12 mouse cellular contexts compared by ENCODE assay signal in the genomic region with DNA sequence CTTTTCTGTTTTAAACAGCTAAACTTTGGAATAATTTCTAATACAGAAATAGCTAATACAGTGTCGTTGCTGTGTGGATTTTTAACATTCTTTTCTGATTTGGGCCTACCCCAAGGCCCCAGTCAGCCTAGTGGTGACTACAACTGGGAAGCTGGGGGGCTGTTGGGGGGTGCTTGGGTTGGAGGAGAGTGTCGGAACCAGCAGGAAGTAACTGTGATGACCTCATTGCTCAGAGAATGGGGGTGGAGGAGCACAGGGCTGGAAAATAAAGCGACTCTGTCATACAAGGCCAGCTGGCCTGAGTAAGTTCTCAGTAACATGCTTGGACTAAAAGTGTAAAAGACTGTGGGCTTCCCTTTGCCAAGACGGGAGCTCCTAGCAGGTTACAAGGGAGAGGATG. TPM values are rescaled to one million over a fixed set of nuclear protein-coding genes. Genes with fewer than 3 reads are reported as not detected.
DNase-seq lines count a peak whose midpoint lies in the region; ATAC-seq and TF ChIP-seq lines count a peak whose summit lies in the region.
"Had no signal": no experiment of that assay in that cellular context is flagged by ENCODE, and none has a peak within 500 bp of the region (broad histone marks: within the 10 kb centered on the region; RNA-seq: fewer than 3 reads in every experiment).

No protein-coding gene starts in this region.

- in situ Hi-C loops in CH12.LX (cut with MboI; ENCODE audit: low pct_ligation_motif_present, low pct_unique_long_range_greater_than_20kb, low sequenced_read_pairs), result loop anchor here (5.0 kb wide), 1 partner anchor 38 kb away; no protein-coding TSS in a partner anchor

- H3K9ac ChIP-seq in CH12.LX (ENCODE audit: insufficient read depth, low read depth), result no peak overlapping the region
- H3K9ac ChIP-seq in heart, adult 2 months (ENCODE audit: low read depth, low read length), result no peak overlapping the region
- H3K9ac ChIP-seq: embryonic facial prominence, embryonic 15.5 days; hindbrain, embryonic 14.5 days had no signal

- dilution Hi-C loops in CH12.LX (cut with MboI; ENCODE audit: extremely low pct_ligation_motif_present, extremely low pct_unique_long_range_greater_than_20kb, low sequenced_read_pairs), result no loop called here

- intact Hi-C loops in heart, postnatal 25 days (cut with DNase I), result no loop called here
- intact Hi-C loops in heart, adult 2 months (cut with DNase I), result no loop called here

- H3K4me2 ChIP-seq in CH12.LX (ENCODE audit: insufficient read depth, low read depth, poor library complexity, severe bottlenecking), result no peak overlapping the region
- H3K4me2 ChIP-seq: embryonic facial prominence, embryonic 15.5 days; hindbrain, embryonic 14.5 days had no signal

- H3K36me3 ChIP-seq in CH12.LX (replicated peaks in 1 of 2; ENCODE audit: control insufficient read depth in 1 of 2, insufficient read depth in 1 of 2, low read length in 1 of 2), result peaks cover 12 to 42% of the 10 kb centered on the region in 2 experiments
- H3K36me3 ChIP-seq in heart, adult 2 months (ENCODE audit: control insufficient read depth, insufficient read depth, low read length), result no peaks in the 10 kb centered on the region
- no peaks in the 10 kb centered on the region for H3K36me3 ChIP-seq in thymus, adult 2 months (ENCODE audit: control insufficient read depth, insufficient read depth, low read length)

- H3K9me3 ChIP-seq in CH12.LX (replicated peaks; ENCODE audit: low read length), result no peaks in the 10 kb centered on the region
- H3K9me3 ChIP-seq: embryonic facial prominence, embryonic 15.5 days had no signal

- TF ChIP-seq RAD21 in CH12.LX (IDR thresholded peaks at IDR 0.05; ENCODE audit: low read depth, low read length), result no peak

- H3K27ac ChIP-seq in CH12.LX (ENCODE audit: insufficient read depth, low read depth), result no peak overlapping the region
- H3K27ac ChIP-seq in heart, adult 2 months, result peak overlapping the region; percentile 28; the same call in 1 of the 2 replicates
- H3K27ac ChIP-seq in thymus, adult 2 months (ENCODE audit: control insufficient read depth, insufficient read depth, low read length), result no peak overlapping the region
- H3K27ac ChIP-seq: embryonic facial prominence, embryonic 15.5 days; hindbrain, embryonic 14.5 days had no signal

- H3K79me2 ChIP-seq in CH12.LX (replicated peaks; ENCODE audit: control insufficient read depth, extremely low read depth, insufficient read depth, poor library complexity, severe bottlenecking), result peaks cover 2% of the 10 kb centered on the region
- no peaks in the 10 kb centered on the region for H3K79me2 ChIP-seq in heart, adult 2 months (replicated peaks; ENCODE audit: control insufficient read depth, insufficient read depth, low read length)

- no peak for TF ChIP-seq CTCF in CH12.LX (conservative IDR thresholded peaks at IDR 0.05 in 1 of 2, IDR thresholded peaks at IDR 0.05 in 1 of 2; ENCODE audit: low read depth in 2 of 2, low read length in 2 of 2)
- no peak for TF ChIP-seq CTCF in heart, adult 2 months (IDR thresholded peaks at IDR 0.05)
- TF ChIP-seq CTCF in thymus, adult 2 months (IDR thresholded peaks at IDR 0.05; ENCODE audit: borderline replicate concordance, control insufficient read depth, extremely low read depth, insufficient read depth, low read length, poor library complexity), result no peak

- H3K4me1 ChIP-seq in CH12.LX (ENCODE audit: control insufficient read depth in 1 of 2, insufficient read depth in 2 of 2), result peaks cover 0 to 28% of the 10 kb centered on the region in 2 experiments; a peak in 3 of 4 replicates
- H3K4me1 ChIP-seq in heart, adult 2 months (ENCODE audit: control insufficient read depth, insufficient read depth, low read length), result no peaks in the 10 kb centered on the region
- H3K4me1 ChIP-seq in thymus, adult 2 months (replicated peaks; ENCODE audit: control insufficient read depth, insufficient read depth, low read length), result no peaks in the 10 kb centered on the region

- H3K27me3 ChIP-seq in CH12.LX (replicated peaks), result no peaks in the 10 kb centered on the region
- H3K27me3 ChIP-seq in heart, adult 2 months (ENCODE audit: control insufficient read depth, insufficient read depth, low read length), result no peaks in the 10 kb centered on the region
- no peaks in the 10 kb centered on the region for H3K27me3 ChIP-seq in thymus, adult 2 months (ENCODE audit: control insufficient read depth, insufficient read depth, low read length)
- H3K27me3 ChIP-seq: embryonic facial prominence, embryonic 15.5 days had no signal

- no peak for TF ChIP-seq POLR2A in CH12.LX (IDR thresholded peaks at IDR 0.05; ENCODE audit: low read depth, low read length)
- TF ChIP-seq POLR2A in heart, adult 2 months (IDR thresholded peaks at IDR 0.05; ENCODE audit: insufficient read depth, low read depth, low read length), result no peak
- TF ChIP-seq POLR2A in thymus, adult 2 months (IDR thresholded peaks at IDR 0.05; ENCODE audit: control insufficient read depth, extremely low read depth, insufficient read depth, low read length, poor library complexity), result no peak

- DNase-seq in heart, adult 11 months, result peak; percentile 92
- DNase-seq in heart, postnatal 25 days (ENCODE audit: low spot score), result no peak
- DNase-seq in CH12.LX (ENCODE audit: extremely low read depth), result peak; percentile 25
- DNase-seq in heart, adult 2 months, result peak; percentile 11 to 18
- DNase-seq in kidney, postnatal 14 days, result peak; percentile 51
- DNase-seq in thymus, adult 2 months, result no peak
- no peak for DNase-seq in spleen, postnatal 36 days (ENCODE audit: low spot score in 2 of 2)
- DNase-seq: B cell, adult 2 months; cerebellum, adult 9-11 months had no signal

- WGBS in heart, adult 2 months, result 22% methylated on average over 4 of the region's 4 CpGs
- 80% methylated on average over 4 of the region's 4 CpGs for WGBS in thymus, adult 2 months

- ATAC-seq in cerebellum, adult (ENCODE audit: insufficient number of reproducible peaks, low FRiP score, low TSS enrichment), result no peak

- no peak overlapping the region for H3K4me3 ChIP-seq in CH12.LX (replicated peaks in 1 of 3; ENCODE audit: low read depth in 2 of 3, low read length in 2 of 3, poor library complexity in 1 of 3)
- H3K4me3 ChIP-seq in heart, adult 2 months, result no peak overlapping the region
- no peak overlapping the region for H3K4me3 ChIP-seq in thymus, adult 2 months (ENCODE audit: control insufficient read depth, insufficient read depth, low read length)
- H3K4me3 ChIP-seq: embryonic facial prominence, embryonic 15.5 days had no signal

- no peak for TF ChIP-seq EP300 in CH12.LX (IDR thresholded peaks at IDR 0.05; ENCODE audit: low read length)
- no peak for TF ChIP-seq EP300 in heart, adult 2 months (IDR thresholded peaks at IDR 0.05; ENCODE audit: insufficient read depth, low read depth, low read length)

TF ChIP-seq in CH12.LX, 34 proteins besides CTCF, POLR2A, EP300 and RAD21:
- TF ChIP-seq ETS1 (conservative IDR thresholded peaks at IDR 0.05; ENCODE audit: low read depth, low read length) (peak; percentile 45), SIN3A (IDR thresholded peaks at IDR 0.05; ENCODE audit: low read length) (no peak), TBP (conservative IDR thresholded peaks at IDR 0.05; ENCODE audit: low read depth, low read length) (no peak), MXI1 (IDR thresholded peaks at IDR 0.05; ENCODE audit: low read depth, low read length) (no peak), E2F4 (IDR thresholded peaks at IDR 0.05; ENCODE audit: insufficient replicate concordance, low read depth, low read length) (no peak)

RNA-seq across cellular contexts. Expression of a gene that starts 6.1 kb away (rescaled TPM):
- 10 to 100 TPM; 12.7 to 16.7 TPM for total RNA-seq in heart, postnatal 25 days (2021)
- total RNA-seq in CH12.LX (2012; rRNA removed) (55.2 and 55.5 TPM in 2 replicates), CH12.LX (2014; rRNA removed) (56.9 and 63.5 TPM in 2 replicates)
- 37.7 and 47.7 TPM in 2 replicates for polyA plus RNA-seq in CH12.LX (2012; ENCODE audit: insufficient read length, low read depth)
- total RNA-seq in heart, adult 2 months (2021), result 10 to 100 TPM; 18.4 to 19.0 TPM
- polyA plus RNA-seq in heart, adult 2 months (2012; rRNA removed), result 42.4 and 59.7 TPM in 2 replicates
- polyA plus RNA-seq in thymus, adult 2 months (2012; rRNA removed), result 75.6 and 78.7 TPM in 2 replicates

RNA-seq across cellular contexts. Expression of a gene that starts 48.3 kb away (rescaled TPM):
- 10 to 100 TPM; 12.4 to 13.3 TPM for total RNA-seq in heart, postnatal 25 days (2021)
- total RNA-seq in CH12.LX (2012; rRNA removed), result 14.8 and 17.1 TPM in 2 replicates
- 22.4 and 22.9 TPM in 2 replicates for total RNA-seq in CH12.LX (2014; rRNA removed)
- polyA plus RNA-seq in CH12.LX (2012; ENCODE audit: insufficient read length, low read depth), result 15.6 and 20.4 TPM in 2 replicates
- 10 to 100 TPM; 13.0 to 14.9 TPM for total RNA-seq in heart, adult 2 months (2021)
- polyA plus RNA-seq in heart, adult 2 months (2012; rRNA removed), result 10.7 and 15.1 TPM in 2 replicates
- 46.7 and 52.6 TPM in 2 replicates for polyA plus RNA-seq in thymus, adult 2 months (2012; rRNA removed)

Comparison
In these comparisons a context has a peak if more than half of its experiments do, and no peak if none do; other contexts are left out.
1. DNase-seq: peak in heart, adult 11 months (single experiment), CH12.LX (single experiment), heart, adult 2 months (2 of 2) and kidney, postnatal 14 days (single experiment); none in heart, postnatal 25 days (single experiment), thymus, adult 2 months (single experiment) and spleen, postnatal 36 days (0 of 2).